Mouse (Mus musculus): ENCODE results near the gene Cdc34.
"Not testable (repeated sequence)": the region's sequence is repeated elsewhere in the genome, so short reads cannot be mapped to it uniquely, and the experiment has no call there.

Cdc34 gene

GRCm38 (mm10) chr10:79695231-79696128 lies 13.5 kb downstream of the Cdc34 start:
- peak in 1 of 2 experiments; percentile 60 for DNase-seq (ENCODE audit: low read depth in 1 of 2, low spot score in 2 of 2)

GRCm38 (mm10) chr10:79696129-79696651 lies 14.2 kb downstream of the Cdc34 start:
- no peak for DNase-seq (ENCODE audit: low read depth in 1 of 2, low spot score in 2 of 2)

GRCm38 (mm10) chr10:79697916-79698315 lies 15.9 kb downstream of the Cdc34 start:
- DNase-seq (ENCODE audit: low read depth in 1 of 2, low spot score in 2 of 2), result no peak

- no peak for DNase-seq (ENCODE audit: low read depth in 1 of 2, low spot score in 2 of 2)
Measured at GRCm38 (mm10) chr10:79698459-79698858, 16.5 kb downstream of the Cdc34 start.

- DNase-seq (ENCODE audit: low read depth in 1 of 2, low spot score in 2 of 2), result no peak
Measured at GRCm38 (mm10) chr10:79700676-79701075, 18.7 kb downstream of the Cdc34 start.

GRCm38 (mm10) chr10:79701443-79702129 lies 19.6 kb downstream of the Cdc34 start:
- no peak for DNase-seq (ENCODE audit: low read depth in 1 of 2, low spot score in 2 of 2)

- not testable (repeated sequence) for DNase-seq (ENCODE audit: low read depth in 1 of 2, low spot score in 2 of 2)
Measured at GRCm38 (mm10) chr10:79702970-79703369, 21.0 kb downstream of the Cdc34 start.

GRCm38 (mm10) chr10:79703541-79703940 lies 21.5 kb downstream of the Cdc34 start:
- no peak for DNase-seq (ENCODE audit: low read depth in 1 of 2, low spot score in 2 of 2)

- peak; percentile 94 to 97 for DNase-seq (ENCODE audit: low read depth in 1 of 2, low spot score in 2 of 2)
Measured at GRCm38 (mm10) chr10:79704065-79704969, 22.3 kb downstream of the Cdc34 start, which contains the start of gene Bsg. Gene Bsg (plus strand): TSS chr10:79704491.

GRCm38 (mm10) chr10:79704970-79705360 lies 23.0 kb downstream of the Cdc34 start:
- no peak for DNase-seq (ENCODE audit: low read depth in 1 of 2, low spot score in 2 of 2)

GRCm38 (mm10) chr10:79705951-79706350 lies 24.0 kb downstream of the Cdc34 start:
- no peak for DNase-seq (ENCODE audit: low read depth in 1 of 2, low spot score in 2 of 2)

GRCm38 (mm10) chr10:79706406-79707094 lies 24.6 kb downstream of the Cdc34 start:
- no peak for DNase-seq (ENCODE audit: low read depth in 1 of 2, low spot score in 2 of 2)

- DNase-seq (ENCODE audit: low read depth in 1 of 2, low spot score in 2 of 2), result no peak
Measured at GRCm38 (mm10) chr10:79707162-79707561, 25.2 kb downstream of the Cdc34 start.

- no peak for DNase-seq (ENCODE audit: low read depth in 1 of 2, low spot score in 2 of 2)
Measured at GRCm38 (mm10) chr10:79707759-79708158, 25.8 kb downstream of the Cdc34 start.

- no peak for DNase-seq (ENCODE audit: low read depth in 1 of 2, low spot score in 2 of 2)
Measured at GRCm38 (mm10) chr10:79708668-79709067, 26.7 kb downstream of the Cdc34 start.

- DNase-seq (ENCODE audit: low read depth in 1 of 2, low spot score in 2 of 2), result no peak
Measured at GRCm38 (mm10) chr10:79709307-79709706, 27.3 kb downstream of the Cdc34 start.

GRCm38 (mm10) chr10:79712029-79712428 lies 30.0 kb downstream of the Cdc34 start:
- DNase-seq (ENCODE audit: low read depth in 1 of 2, low spot score in 2 of 2), result no peak

GRCm38 (mm10) chr10:79712499-79713126 lies 30.6 kb downstream of the Cdc34 start:
- peak in 1 of 2 experiments; percentile 51 for DNase-seq (ENCODE audit: low read depth in 1 of 2, low spot score in 2 of 2)

GRCm38 (mm10) chr10:79713163-79713562 lies 31.2 kb downstream of the Cdc34 start:
- DNase-seq (ENCODE audit: low read depth in 1 of 2, low spot score in 2 of 2), result no peak

GRCm38 (mm10) chr10:79714996-79715395 lies 33.0 kb downstream of the Cdc34 start:
- no peak for DNase-seq (ENCODE audit: low read depth in 1 of 2, low spot score in 2 of 2)

Data from monocyte, adult 2 months (primary cell).